Mouse (Mus musculus) spleen, adult 2 months (tissue): Measurements from ENCODE around the gene Bloc1s5. TPM values are rescaled to one million over a fixed set of nuclear protein-coding genes. Genes with fewer than 3 reads are reported as not detected.

Experiments used
- DNase-seq, 2 experiments: peaks; one replicate each; pipeline versions ENCODE4 v3.0.0 to v3.0.0-alpha.2; 2012 to 2021; ENCODE audit warnings: low spot score in 2 of 2, low read depth in 1 of 2
- H3K27ac ChIP-seq: fragments of 200-500 bp; 2 replicates; pipeline ENCODE4 v1.5.1; 2012; ENCODE audit warnings: low read length, inconsistent platforms; ENCODE audit not compliant: insufficient read depth
- H3K27me3 ChIP-seq: fragments of 200-500 bp; 2 replicates; pipeline ENCODE4 v1.6.1; 2012; ENCODE audit warnings: mild to moderate bottlenecking, moderate library complexity, low read length, inconsistent platforms; ENCODE audit not compliant: control insufficient read depth, insufficient read depth
- H3K36me3 ChIP-seq: fragments of 200-500 bp; 2 replicates; pipeline ENCODE4 v1.6.1; 2012; ENCODE audit warnings: mild to moderate bottlenecking, low read length, inconsistent platforms; ENCODE audit not compliant: control insufficient read depth, insufficient read depth
- H3K4me1 ChIP-seq: fragments of 200-500 bp; 2 replicates; pipeline ENCODE4 v1.6.1; 2011; ENCODE audit warnings: inconsistent platforms; ENCODE audit not compliant: control insufficient read depth, insufficient read depth, insufficient read length
- H3K4me3 ChIP-seq: fragments of 200-500 bp; 2 replicates; pipeline ENCODE4 v1.5.1; 2011; ENCODE audit warnings: mild to moderate bottlenecking, inconsistent platforms; ENCODE audit not compliant: insufficient read depth, insufficient read length; ENCODE audit errors: extremely low read depth
- CTCF ChIP-seq: fragments of 200-500 bp; IDR thresholded peaks from 2 replicates; pipeline ENCODE4 v1.5.1; 2011; ENCODE audit warnings: mild to moderate bottlenecking, inconsistent platforms; ENCODE audit not compliant: insufficient read depth, insufficient read length, insufficient replicate concordance; ENCODE audit errors: extremely low read depth
- POLR2A ChIP-seq: fragments of 200-500 bp; IDR thresholded peaks from 2 replicates; pipeline ENCODE4 v1.6.1; 2011; ENCODE audit warnings: low read depth, low read length, inconsistent platforms
- WGBS: fragments of 180-500 bp; shearing (Covaris S2); methylation state at CpG from one replicate; pipeline ENCODE4 v1.1.7; 2018; 5-methylcytosine and 5-hydroxymethylcytosine counted together
- polyA plus RNA-seq: library from polyadenylated mRNA; depleted of rRNA; stranded (reverse); fragments of >200 nt; gene quantifications from 2 replicates; pipeline ENCODE4 v1.2.3, GENCODE M21; 2012

Gene Bloc1s5
- polyA plus RNA-seq, 1 experiment: 2.3 TPM

DNA sequence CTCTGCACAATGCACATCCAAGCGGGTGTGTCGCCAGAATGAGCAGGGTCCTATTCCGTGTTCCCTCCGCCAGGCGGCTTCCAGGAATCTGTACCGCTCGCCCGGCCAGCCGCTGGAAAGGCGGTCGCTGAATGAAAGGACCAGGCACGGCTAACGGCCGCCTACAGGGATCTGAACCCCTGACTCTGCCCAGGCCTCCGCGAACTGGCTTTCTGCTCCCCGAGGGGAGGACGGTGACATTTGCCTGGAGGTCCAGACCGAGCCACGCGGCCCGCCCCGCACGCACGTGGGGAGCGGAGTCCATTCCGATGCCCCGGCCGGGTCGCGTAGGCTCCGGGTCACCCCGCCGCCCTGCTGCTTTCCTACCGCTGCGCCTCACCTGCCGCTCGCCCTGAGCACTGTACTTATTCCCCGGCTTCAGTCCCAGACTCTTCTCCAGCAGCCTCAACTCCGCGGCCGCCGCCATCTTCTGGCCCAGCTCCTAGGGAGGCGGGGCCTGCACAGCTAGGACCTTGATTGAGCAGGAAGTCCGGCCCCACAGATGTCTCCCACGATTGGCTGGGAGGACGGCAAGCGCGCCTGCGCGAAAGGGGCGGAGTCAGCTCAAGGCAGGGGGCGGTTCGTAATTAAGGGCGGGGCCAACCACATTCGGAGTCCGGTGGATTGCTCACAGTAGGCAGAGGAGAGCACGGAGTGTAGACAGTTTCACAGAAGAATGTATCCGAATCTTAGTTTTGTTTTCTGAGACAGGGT, 23.8 kb upstream of the Bloc1s5 start, which contains the start of gene Eef1e1:
Eef1e1 (minus strand) TSS at position 531 of the 753 bp plus-strand sequence.
- peak within 1 kb of the TSS; percentile 51; the same call in 1 of the 2 replicates for H3K27ac ChIP-seq
- WGBS: 1% methylated on average over 59 of the region's 59 CpGs
- no peaks in the 10 kb centered on the region for H3K27me3 ChIP-seq
- TF ChIP-seq CTCF: peak; percentile 18; the same call in 1 of the 2 replicates
- TF ChIP-seq POLR2A: peak; percentile 58
- peaks cover 16% of the 10 kb centered on the region for H3K36me3 ChIP-seq
- peak; percentile 89 to 96 for DNase-seq
- H3K4me1 ChIP-seq: peaks cover 3% of the 10 kb centered on the region; the same call in 1 of the 2 replicates
- H3K4me3 ChIP-seq: peak within 1 kb of the TSS; percentile 91

DNA sequence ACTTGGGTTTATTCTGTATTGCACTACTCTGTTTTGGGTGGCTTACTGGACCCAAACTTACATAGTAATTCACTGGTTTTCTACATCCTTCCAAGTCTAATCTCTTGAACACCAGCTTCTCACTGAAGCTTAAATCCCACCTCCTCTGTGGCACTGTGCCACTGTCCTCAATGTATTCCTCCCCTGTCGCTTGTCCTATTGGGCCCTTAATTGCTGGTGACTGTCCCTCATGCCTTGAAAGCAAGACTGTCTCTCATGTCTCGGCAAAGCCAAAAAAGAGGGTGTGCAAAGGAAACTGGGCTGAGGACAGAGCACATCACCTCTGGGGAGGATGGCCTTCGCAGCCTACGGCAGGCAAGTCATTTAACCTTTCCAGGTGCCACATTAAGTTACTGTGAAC, 23.0 kb upstream of the Bloc1s5 start:
- WGBS: 39% methylated on average over 4 of the region's 4 CpGs
- peaks cover 3% of the 10 kb centered on the region; the same call in 1 of the 2 replicates for H3K4me1 ChIP-seq

DNA sequence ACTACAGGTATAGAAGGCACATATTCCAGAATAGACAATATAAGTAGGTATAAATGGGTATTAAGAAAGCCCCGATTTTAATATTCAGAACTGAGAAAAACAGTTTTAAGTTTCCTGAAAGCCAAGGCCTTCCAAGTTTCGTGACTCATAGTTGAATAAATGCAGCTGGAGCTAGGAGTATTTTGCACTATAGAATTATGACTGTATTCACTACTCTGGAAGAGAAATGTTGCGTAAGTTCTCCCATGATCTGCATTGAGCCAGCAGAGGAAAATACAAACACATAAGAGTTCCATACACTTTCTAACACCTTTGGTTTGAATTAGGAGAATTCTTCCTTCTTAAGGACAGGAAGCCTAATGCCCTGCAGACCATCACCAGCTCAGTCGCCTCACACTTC, 15.4 kb upstream of the Bloc1s5 start:
- no peaks in the 10 kb centered on the region for H3K4me1 ChIP-seq
- no peak overlapping the region for H3K27ac ChIP-seq
- H3K27me3 ChIP-seq: no peaks in the 10 kb centered on the region
- TF ChIP-seq POLR2A (no peak), CTCF (no peak)
- DNase-seq: no peak
- H3K4me3 ChIP-seq: no peak overlapping the region
- peaks cover 43% of the 10 kb centered on the region for H3K36me3 ChIP-seq
- 93% methylated on average over 4 of the region's 4 CpGs for WGBS

More for the DNA sequence above, 23.0 kb upstream of the Bloc1s5 start:
- TF ChIP-seq CTCF: no peak
- TF ChIP-seq POLR2A: no peak
- DNase-seq: no peak
- no peak overlapping the region for H3K27ac ChIP-seq
- no peaks in the 10 kb centered on the region for H3K27me3 ChIP-seq
- H3K4me3 ChIP-seq: peak overlapping the region; percentile 91; the same call in 1 of the 2 replicates
- H3K36me3 ChIP-seq: peaks cover 17% of the 10 kb centered on the region

DNA sequence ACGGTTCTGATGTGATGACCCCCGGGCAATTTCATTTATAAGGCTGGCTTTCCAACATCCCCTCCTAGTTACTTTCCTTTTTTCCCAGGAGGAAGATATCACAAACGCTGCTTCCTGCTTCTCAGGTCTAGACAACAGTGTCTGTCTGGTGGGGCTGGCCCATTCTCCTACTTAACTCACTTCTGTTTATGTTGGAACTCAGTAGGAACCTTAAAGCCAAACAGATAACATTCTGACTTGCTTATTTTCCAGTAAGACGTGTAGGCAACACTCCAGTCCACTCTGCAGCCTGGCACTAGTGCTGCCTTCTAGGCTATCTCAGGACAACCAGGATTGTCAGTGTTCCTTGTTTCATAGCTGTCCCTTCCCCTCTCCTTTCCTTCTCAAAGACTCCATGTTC, 14.2 kb upstream of the Bloc1s5 start:
- H3K27ac ChIP-seq: no peak overlapping the region
- H3K36me3 ChIP-seq: peaks cover 44% of the 10 kb centered on the region
- TF ChIP-seq POLR2A (no peak), CTCF (no peak)
- 92% methylated on average over 4 of the region's 4 CpGs for WGBS
- H3K4me3 ChIP-seq: no peak overlapping the region
- DNase-seq: no peak
- no peaks in the 10 kb centered on the region for H3K4me1 ChIP-seq
- no peaks in the 10 kb centered on the region for H3K27me3 ChIP-seq

DNA sequence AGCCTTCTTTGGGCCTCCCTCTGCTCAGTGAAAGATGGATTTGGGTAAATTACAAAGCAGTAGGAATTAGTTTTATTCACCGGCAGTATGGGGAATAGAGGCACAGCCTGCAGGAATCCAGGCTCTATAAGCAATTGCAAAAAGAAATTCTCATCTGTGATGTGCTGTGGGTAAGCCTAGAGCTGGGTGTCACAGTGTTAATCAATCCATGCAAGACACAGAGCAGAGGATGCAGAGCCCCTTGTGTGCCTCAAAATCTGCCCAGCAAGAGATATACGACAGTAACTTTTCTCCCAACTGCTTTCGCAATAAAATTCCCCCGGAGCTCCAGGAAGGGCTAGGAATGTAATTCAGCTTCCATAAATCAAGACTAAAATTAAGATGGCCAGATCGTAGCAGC, 6.5 kb upstream of the Bloc1s5 start:
- 93% methylated on average over 5 of the region's 5 CpGs for WGBS
- peaks cover 17% of the 10 kb centered on the region for H3K36me3 ChIP-seq
- no peak overlapping the region for H3K27ac ChIP-seq
- no peak for DNase-seq
- no peak overlapping the region for H3K4me3 ChIP-seq
- H3K27me3 ChIP-seq: no peaks in the 10 kb centered on the region
- H3K4me1 ChIP-seq: no peaks in the 10 kb centered on the region
- TF ChIP-seq POLR2A: no peak

DNA sequence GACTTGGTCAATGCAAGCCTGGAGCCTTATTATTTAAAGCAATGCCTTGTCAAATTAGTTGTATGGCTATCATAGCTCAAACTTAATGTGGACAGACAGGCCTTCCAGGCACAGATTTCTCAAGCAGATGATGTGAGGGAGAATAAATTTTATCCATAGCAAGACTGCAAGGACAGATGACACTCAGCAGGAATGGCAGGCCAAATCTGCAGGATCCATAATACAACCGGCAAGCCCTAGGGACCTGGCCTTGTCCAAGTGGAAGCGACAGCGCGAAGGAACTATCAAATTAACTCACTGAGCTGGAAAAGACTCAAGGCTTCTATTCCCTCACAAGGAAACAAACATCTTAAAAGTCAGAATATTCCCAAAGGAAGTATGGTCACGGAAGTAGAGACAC, 6.1 kb upstream of the Bloc1s5 start:
- no peak overlapping the region for H3K27ac ChIP-seq
- H3K27me3 ChIP-seq: no peaks in the 10 kb centered on the region
- WGBS: 96% methylated on average over 5 of the region's 5 CpGs
- TF ChIP-seq POLR2A: no peak
- no peak for TF ChIP-seq CTCF
- H3K4me1 ChIP-seq: no peaks in the 10 kb centered on the region
- H3K4me3 ChIP-seq: no peak overlapping the region
- DNase-seq: no peak
- peaks cover 16% of the 10 kb centered on the region for H3K36me3 ChIP-seq

DNA sequence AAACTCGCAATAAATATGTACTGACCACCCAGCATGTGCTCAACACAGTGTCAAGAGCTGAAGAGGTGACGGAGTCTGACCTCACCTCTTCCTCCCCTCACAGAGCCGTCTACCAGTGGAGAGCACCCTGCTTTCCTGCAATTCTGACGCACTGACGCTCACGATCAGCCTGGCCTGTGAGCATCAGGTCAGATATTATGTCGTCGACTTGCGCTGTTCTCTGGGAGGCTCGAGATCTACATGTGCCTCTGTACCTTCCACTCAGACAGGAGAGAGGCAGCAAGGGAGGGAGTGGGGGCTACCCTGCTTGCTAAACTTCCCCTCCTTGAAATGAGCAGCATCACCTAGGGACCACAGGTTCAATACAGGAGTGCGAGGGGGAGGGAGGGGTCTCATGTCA, 3.8 kb upstream of the Bloc1s5 start:
- TF ChIP-seq POLR2A (no peak), CTCF (no peak)
- H3K27me3 ChIP-seq: no peaks in the 10 kb centered on the region
- H3K4me3 ChIP-seq: no peak overlapping the region

More for the DNA sequence above, 3.8 kb upstream of the Bloc1s5 start:
- peaks cover 2% of the 10 kb centered on the region; the same call in 1 of the 2 replicates for H3K36me3 ChIP-seq
- WGBS: 77% methylated on average over 11 of the region's 11 CpGs
- no peak overlapping the region for H3K27ac ChIP-seq
- DNase-seq: no peak
- H3K4me1 ChIP-seq: no peaks in the 10 kb centered on the region
